Mouse (Mus musculus): ENCODE measurements around the gene Lhx4. TPM values are rescaled to one million over a fixed set of nuclear protein-coding genes. Genes with fewer than 3 reads are reported as not detected.

Lhx4 gene
- total RNA-seq, 2 experiments from 2014 or later, result not detected

Other genes starting within 250 kb of the Lhx4 start
- gene Acbd6, start 193.6 kb downstream of the Lhx4 start, total RNA-seq (2021), result 10 to 100 TPM; 59.0 to 66.0 TPM
- gene Qsox1, start 61.2 kb upstream of the Lhx4 start, total RNA-seq (2021), result 10 to 100 TPM; 39.7 to 43.8 TPM
- 10 to 100 TPM; 38.0 TPM for gene Cep350, start 221.6 kb upstream of the Lhx4 start, total RNA-seq (2021)